Mouse (Mus musculus): ENCODE measurements around the gene Rbms3.

- TF ChIP-seq CTCF (conservative IDR thresholded peaks at IDR 0.05; ENCODE audit: insufficient read depth, insufficient read length, low read depth, low read length) (no peak), POLR2A (IDR thresholded peaks at IDR 0.05; ENCODE audit: low read depth, low read length) (no peak)
These were observed 538.2 kb downstream of the Rbms3 start for GRCm38 (mm10) chr9:117091253-117092176.
